Mouse (Mus musculus) cerebellum, adult (tissue): ENCODE results near the gene H1f0.

Experiments used
- ATAC-seq: cut with Nextera tagmentation; 2 replicates; pipeline ENCODE4 v1.9.2; 2017; ENCODE audit warnings: mild to moderate bottlenecking, moderate library complexity, mixed read lengths; ENCODE audit not compliant: insufficient number of reproducible peaks, low FRiP score, low TSS enrichment

H1f0 gene

GRCm38 (mm10) chr15:79065086-79065770, 37.0 kb downstream of the H1f0 start:
- ATAC-seq = no peak

GRCm38 (mm10) chr15:79066276-79066675, 38.0 kb downstream of the H1f0 start:
- ATAC-seq = no peak

GRCm38 (mm10) chr15:79067631-79068030, 39.4 kb downstream of the H1f0 start:
- no peak for ATAC-seq

GRCm38 (mm10) chr15:79068416-79068815, 40.2 kb downstream of the H1f0 start:
- ATAC-seq = no peak

- ATAC-seq = no peak
These were observed 43.1 kb downstream of the H1f0 start for GRCm38 (mm10) chr15:79071117-79072039.

GRCm38 (mm10) chr15:79073752-79074151, 45.5 kb downstream of the H1f0 start:
- ATAC-seq = no peak

GRCm38 (mm10) chr15:79074446-79074845, 46.2 kb downstream of the H1f0 start:
- ATAC-seq = no peak

- peak; percentile 86; the same call in 1 of the 2 replicates for ATAC-seq
These were observed 46.8 kb downstream of the H1f0 start, which contains the start of gene Eif3l for GRCm38 (mm10) chr15:79074913-79075532. Eif3l (plus strand) TSS chr15:79075179.

- no peak for ATAC-seq
These were observed 47.6 kb downstream of the H1f0 start for GRCm38 (mm10) chr15:79075658-79076365.

- ATAC-seq = no peak
These were observed 51.3 kb downstream of the H1f0 start for GRCm38 (mm10) chr15:79079567-79079966.
